Mouse (Mus musculus) left cerebral cortex, adult 6 months (tissue): ENCODE measurements around the gene B3gat3. TPM values are rescaled to one million over a fixed set of nuclear protein-coding genes. Genes with fewer than 3 reads are reported as not detected.

Experiments used
- polyA plus RNA-seq: library from polyadenylated mRNA; unstranded; fragments of <200 nt; fragmentation: Nextera tagmentation; gene quantifications from 2 replicates; pipeline ENCODE4 v1.2.3, GENCODE M21; 2021

Gene B3gat3
- polyA plus RNA-seq, 1 experiment from 2014 or later: 67.5 TPM

Other genes with a start within 250 kb of the B3gat3 start
- 169 and 178 TPM in 2 replicates for gene Slc3a2, start 197.0 kb upstream of the B3gat3 start, polyA plus RNA-seq
- 57.2 and 64.9 TPM in 2 replicates for gene Wdr74, start 184.5 kb upstream of the B3gat3 start, polyA plus RNA-seq
- not detected in 2 replicates for gene 1700092M07Rik, start 179.7 kb upstream of the B3gat3 start, polyA plus RNA-seq
- 33.4 and 33.5 TPM in 2 replicates for gene Stx5a, start 179.0 kb upstream of the B3gat3 start, polyA plus RNA-seq
- 23.9 and 27.6 TPM in 2 replicates for gene Nxf1, start 163.3 kb upstream of the B3gat3 start, polyA plus RNA-seq
- 234 and 250 TPM in 2 replicates for gene Tmem223, start 149.4 kb upstream of the B3gat3 start, polyA plus RNA-seq
- 28.2 and 37.0 TPM in 2 replicates for gene Tmem179b, start 145.9 kb upstream of the B3gat3 start, polyA plus RNA-seq
- gene Taf6l, start 134.0 kb upstream of the B3gat3 start, polyA plus RNA-seq: 11.5 and 16.0 TPM in 2 replicates
- gene Polr2g, start 121.8 kb upstream of the B3gat3 start, polyA plus RNA-seq: 224 and 251 TPM in 2 replicates
- gene Zbtb3, start 117.8 kb upstream of the B3gat3 start, polyA plus RNA-seq: 2.2 and 3.2 TPM in 2 replicates
- 22.4 and 24.7 TPM in 2 replicates for gene Ttc9c, start 101.0 kb upstream of the B3gat3 start, polyA plus RNA-seq
- 5.9 and 11.9 TPM in 2 replicates for gene Hnrnpul2, start 100.4 kb upstream of the B3gat3 start, polyA plus RNA-seq
- not detected in 2 replicates for gene AC129217.1, start 90.6 kb upstream of the B3gat3 start, polyA plus RNA-seq
- 80.3 and 99.9 TPM in 2 replicates for gene Bscl2, start 82.9 kb upstream of the B3gat3 start, polyA plus RNA-seq
- 271 and 278 TPM in 2 replicates for gene Gng3, start 81.2 kb upstream of the B3gat3 start, polyA plus RNA-seq
- 0.28 and 0.50 TPM in 2 replicates for gene Lrrn4cl, start 69.6 kb upstream of the B3gat3 start, polyA plus RNA-seq
- 157 and 163 TPM in 2 replicates for gene Ubxn1, start 48.9 kb upstream of the B3gat3 start, polyA plus RNA-seq
- gene Uqcc3, start 39.5 kb upstream of the B3gat3 start, polyA plus RNA-seq: 68.8 and 84.0 TPM in 2 replicates
- gene Lbhd1, start 36.6 kb upstream of the B3gat3 start, polyA plus RNA-seq: 9.7 and 11.2 TPM in 2 replicates
- not detected in 2 replicates for gene Gm49403, start 36.4 kb upstream of the B3gat3 start, polyA plus RNA-seq
- 71.4 and 81.8 TPM in 2 replicates for gene 1810009A15Rik, start 31.5 kb upstream of the B3gat3 start, polyA plus RNA-seq
- gene Gm49416, start 31.4 kb upstream of the B3gat3 start, polyA plus RNA-seq: 5.9 and 13.0 TPM in 2 replicates
- 6.4 and 8.5 TPM in 2 replicates for gene Ints5, start 27.4 kb upstream of the B3gat3 start, polyA plus RNA-seq
- 15.2 and 19.0 TPM in 2 replicates for gene Ganab, start 22.3 kb upstream of the B3gat3 start, polyA plus RNA-seq
- gene Rom1, start 9.0 kb downstream of the B3gat3 start, polyA plus RNA-seq: 4.9 and 6.0 TPM in 2 replicates
- gene Eml3, start 9.2 kb downstream of the B3gat3 start, polyA plus RNA-seq: 3.1 and 4.0 TPM in 2 replicates
- 20.4 and 23.0 TPM in 2 replicates for gene Mta2, start 21.5 kb downstream of the B3gat3 start, polyA plus RNA-seq
- 10.3 and 11.3 TPM in 2 replicates for gene Tut1, start 33.5 kb downstream of the B3gat3 start, polyA plus RNA-seq
- gene Eef1g, start 46.7 kb downstream of the B3gat3 start, polyA plus RNA-seq: 432 and 459 TPM in 2 replicates
- gene Ahnak, start 68.9 kb downstream of the B3gat3 start, polyA plus RNA-seq: 4.5 and 4.9 TPM in 2 replicates
- not detected in 2 replicates for gene Scgb1a1, start 167.6 kb downstream of the B3gat3 start, polyA plus RNA-seq
- 79.9 and 101 TPM in 2 replicates for gene Asrgl1, start 215.3 kb downstream of the B3gat3 start, polyA plus RNA-seq